Mouse (Mus musculus) midbrain, embryonic 10.5 days (tissue): ENCODE results near the gene Chrd. TPM values are rescaled to one million over a fixed set of nuclear protein-coding genes. Genes with fewer than 3 reads are reported as not detected.

Source experiments
- DNase-seq: peaks from one replicate; pipeline ENCODE4 v3.0.0-alpha.2; 2017; ENCODE audit warnings: low spot score
- H3K27ac ChIP-seq: fragments of 300-500 bp; sonication (generic); replicated peaks from 2 replicates; pipeline ENCODE4 v1.5.1; 2016; ENCODE audit warnings: mild to moderate bottlenecking
- H3K27me3 ChIP-seq: fragments of 300-500 bp; sonication (generic); 2 replicates; pipeline ENCODE4 v1.6.1; 2016; ENCODE audit warnings: low read depth, mild to moderate bottlenecking; ENCODE audit not compliant: poor library complexity, severe bottlenecking
- H3K36me3 ChIP-seq: fragments of 300-500 bp; sonication (generic); 2 replicates; pipeline ENCODE4 v1.6.1; 2016; ENCODE audit warnings: mild to moderate bottlenecking, moderate library complexity
- H3K4me1 ChIP-seq: fragments of 300-500 bp; sonication (generic); 2 replicates; pipeline ENCODE4 v1.6.1; 2016
- H3K4me3 ChIP-seq: fragments of 300-500 bp; sonication (generic); 2 replicates; pipeline ENCODE4 v1.5.1; 2016; ENCODE audit warnings: mild to moderate bottlenecking, moderate library complexity
- H3K9me3 ChIP-seq: fragments of 300-500 bp; sonication (generic); replicated peaks from 2 replicates; pipeline ENCODE4 v1.6.1; 2016; ENCODE audit warnings: mild to moderate bottlenecking
- WGBS: fragments of 180-500 bp; shearing (Covaris S2); methylation state at CpG from one replicate; pipeline ENCODE4 v1.1.7; 2016; 5-methylcytosine and 5-hydroxymethylcytosine counted together
- polyA plus RNA-seq: library from polyadenylated mRNA; unstranded; fragments of >200 nt; fragmentation: Nextera tagmentation; extraction: Ambion mirVana; gene quantifications from 2 replicates; pipeline ENCODE4 v1.2.1, GENCODE M21; 2016

Gene Chrd
- polyA plus RNA-seq, 1 experiment from 2014 or later, result 1.5 TPM

- H3K27ac ChIP-seq, result no peak overlapping the region
- no peaks in the 10 kb centered on the region for H3K9me3 ChIP-seq
- 0 out of 2 replicates have a peak, but pooled peaks cover 4% of the 10 kb centered on the region for H3K27me3 ChIP-seq
- 85% methylated on average over 7 of the region's 7 CpGs for WGBS
- peaks cover 27% of the 10 kb centered on the region for H3K36me3 ChIP-seq
- DNase-seq, result no peak
- peaks cover 10% of the 10 kb centered on the region for H3K4me1 ChIP-seq
- H3K4me3 ChIP-seq, result no peak overlapping the region
Observed at GRCm38 (mm10) chr16:20725321-20725720, 7.6 kb upstream of the Chrd start.

- Histone ChIP-seq H3K36me3 (peaks cover 23% of the 10 kb centered on the region), H3K4me1 (peaks cover 13% of the 10 kb centered on the region), H3K27me3 (0 out of 2 replicates have a peak, but pooled peaks cover 8% of the 10 kb centered on the region), H3K27ac (no peak overlapping the region), H3K4me3 (no peak overlapping the region), H3K9me3 (no peaks in the 10 kb centered on the region)
- 84% methylated on average over 4 of the region's 4 CpGs for WGBS
- DNase-seq, result no peak
Observed at GRCm38 (mm10) chr16:20725750-20726149, 7.2 kb upstream of the Chrd start.

- DNase-seq, result no peak
- Histone ChIP-seq H3K27ac (no peak overlapping the region), H3K9me3 (no peaks in the 10 kb centered on the region), H3K4me3 (no peak overlapping the region), H3K36me3 (peaks cover 16% of the 10 kb centered on the region), H3K4me1 (peaks cover 13% of the 10 kb centered on the region), H3K27me3 (peaks cover 11% of the 10 kb centered on the region; the same call in 1 of the 2 replicates)
- 62% methylated on average over 1 of the region's 1 CpGs for WGBS
Observed at GRCm38 (mm10) chr16:20726384-20726783, 6.5 kb upstream of the Chrd start.

GRCm38 (mm10) chr16:20730293-20730711 lies 2.6 kb upstream of the Chrd start:
- H3K36me3 ChIP-seq, result no peaks in the 10 kb centered on the region
- DNase-seq, result no peak
- no peak overlapping the region for H3K4me3 ChIP-seq
- H3K9me3 ChIP-seq, result no peaks in the 10 kb centered on the region
- peaks cover 45% of the 10 kb centered on the region for H3K27me3 ChIP-seq
- peaks cover 35% of the 10 kb centered on the region for H3K4me1 ChIP-seq
- WGBS, result 36% methylated on average over 5 of the region's 5 CpGs
- H3K27ac ChIP-seq, result no peak overlapping the region

- Histone ChIP-seq H3K27me3 (peaks cover 59% of the 10 kb centered on the region), H3K27ac (peak overlapping the region; percentile 34; the same call in 1 of the 2 replicates), H3K4me3 (peak overlapping the region; percentile 85; the same call in 1 of the 2 replicates), H3K9me3 (no peaks in the 10 kb centered on the region), H3K36me3 (no peaks in the 10 kb centered on the region), H3K4me1 (peaks cover 35% of the 10 kb centered on the region)
- DNase-seq, result peak; percentile 31
- WGBS, result 72% methylated on average over 5 of the region's 5 CpGs
Observed at GRCm38 (mm10) chr16:20731688-20732087, 1.2 kb upstream of the Chrd start.

GRCm38 (mm10) chr16:20732251-20732924 lies 539 bp upstream of the Chrd start:
- no peak for DNase-seq
- peaks cover 62% of the 10 kb centered on the region for H3K27me3 ChIP-seq
- peak overlapping the region; percentile 85 for H3K4me3 ChIP-seq
- no peaks in the 10 kb centered on the region for H3K9me3 ChIP-seq
- 0% methylated on average over 28 of the region's 30 CpGs for WGBS
- H3K27ac ChIP-seq, result peak overlapping the region; percentile 92
- H3K4me1 ChIP-seq, result peaks cover 35% of the 10 kb centered on the region
- H3K36me3 ChIP-seq, result no peaks in the 10 kb centered on the region

- 3% methylated on average over 45 of the region's 45 CpGs for WGBS
- H3K36me3 ChIP-seq, result no peaks in the 10 kb centered on the region
- no peaks in the 10 kb centered on the region for H3K9me3 ChIP-seq
- peak within 1 kb of the TSS; percentile 85 for H3K4me3 ChIP-seq
- H3K27ac ChIP-seq, result peak within 1 kb of the TSS; percentile 92
- peak; percentile 47 for DNase-seq
- peaks cover 35% of the 10 kb centered on the region for H3K4me1 ChIP-seq
- peaks cover 62% of the 10 kb centered on the region for H3K27me3 ChIP-seq
Observed at GRCm38 (mm10) chr16:20733731-20734730, 1.1 kb downstream of the Chrd start, which contains the start of gene Thpo. Thpo (minus strand) TSS chr16:20734511.

- Histone ChIP-seq H3K4me3 (no peak overlapping the region), H3K4me1 (peaks cover 26% of the 10 kb centered on the region), H3K27me3 (peaks cover 55% of the 10 kb centered on the region), H3K27ac (no peak overlapping the region), H3K36me3 (no peaks in the 10 kb centered on the region), H3K9me3 (no peaks in the 10 kb centered on the region)
- 80% methylated on average over 5 of the region's 5 CpGs for WGBS
- DNase-seq, result no peak
Observed at GRCm38 (mm10) chr16:20735651-20736050, 2.7 kb downstream of the Chrd start.

GRCm38 (mm10) chr16:20736168-20736567 lies 3.2 kb downstream of the Chrd start:
- H3K27ac ChIP-seq, result no peak overlapping the region
- 91% methylated on average over 7 of the region's 7 CpGs for WGBS
- no peaks in the 10 kb centered on the region for H3K9me3 ChIP-seq
- no peak overlapping the region for H3K4me3 ChIP-seq
- H3K4me1 ChIP-seq, result peaks cover 26% of the 10 kb centered on the region
- H3K27me3 ChIP-seq, result peaks cover 52% of the 10 kb centered on the region
- no peak for DNase-seq
- H3K36me3 ChIP-seq, result no peaks in the 10 kb centered on the region

GRCm38 (mm10) chr16:20736823-20737222 lies 3.9 kb downstream of the Chrd start:
- H3K4me3 ChIP-seq, result no peak overlapping the region
- WGBS, result 79% methylated on average over 5 of the region's 5 CpGs
- peaks cover 47% of the 10 kb centered on the region for H3K27me3 ChIP-seq
- H3K36me3 ChIP-seq, result no peaks in the 10 kb centered on the region
- no peak for DNase-seq
- H3K27ac ChIP-seq, result no peak overlapping the region
- no peaks in the 10 kb centered on the region for H3K9me3 ChIP-seq
- peaks cover 26% of the 10 kb centered on the region for H3K4me1 ChIP-seq

GRCm38 (mm10) chr16:20739845-20740244 lies 6.9 kb downstream of the Chrd start:
- no peaks in the 10 kb centered on the region for H3K9me3 ChIP-seq
- WGBS, result 89% methylated on average over 9 of the region's 9 CpGs

GRCm38 (mm10) chr16:20746641-20747040 lies 13.7 kb downstream of the Chrd start:
- no peaks in the 10 kb centered on the region for H3K27me3 ChIP-seq
- no peaks in the 10 kb centered on the region for H3K4me1 ChIP-seq
- no peak overlapping the region for H3K4me3 ChIP-seq
- no peaks in the 10 kb centered on the region for H3K9me3 ChIP-seq
- DNase-seq, result no peak
- H3K36me3 ChIP-seq, result no peaks in the 10 kb centered on the region
- no peak overlapping the region for H3K27ac ChIP-seq
- 90% methylated on average over 6 of the region's 6 CpGs for WGBS

More at GRCm38 (mm10) chr16:20739845-20740244, 6.9 kb downstream of the Chrd start:
- no peak for DNase-seq
- Histone ChIP-seq H3K27me3 (peaks cover 22% of the 10 kb centered on the region), H3K27ac (no peak overlapping the region), H3K4me3 (no peak overlapping the region), H3K36me3 (no peaks in the 10 kb centered on the region), H3K4me1 (no peaks in the 10 kb centered on the region)
